Mouse (Mus musculus) urinary bladder, adult 18-20 months (tissue): ENCODE results near the gene Gm30083.

Experiments
- DNase-seq, 2 experiments: peaks; one replicate each; pipeline ENCODE4 v3.0.0; 2022; ENCODE audit warnings: low spot score in 2 of 2, mixed read lengths in 2 of 2

Gene Gm30083

GRCm38 (mm10) chr14:34015063-34015462 is at the start of gene Gm30083:
Gene Gm30083 (minus strand): TSS chr14:34015182.
- DNase-seq = no peak

GRCm38 (mm10) chr14:34052516-34052915 is 37.5 kb upstream of the Gm30083 start, which contains the start of gene Antxrl:
Gene Antxrl (plus strand): TSS chr14:34052707.
- no peak for DNase-seq

- no peak for DNase-seq
Measured at GRCm38 (mm10) chr14:34050101-34050779, 35.3 kb upstream of the Gm30083 start.

GRCm38 (mm10) chr14:34043341-34043740 is 28.4 kb upstream of the Gm30083 start:
- DNase-seq = no peak

- DNase-seq = no peak
Measured at GRCm38 (mm10) chr14:34041241-34041640, 26.3 kb upstream of the Gm30083 start.

- DNase-seq = no peak
Measured at GRCm38 (mm10) chr14:34033841-34034610, 19.0 kb upstream of the Gm30083 start.

GRCm38 (mm10) chr14:34026710-34027109 is 11.7 kb upstream of the Gm30083 start:
- DNase-seq = no peak

- DNase-seq = no peak
Measured at GRCm38 (mm10) chr14:34016938-34017337, 2.0 kb upstream of the Gm30083 start.

- DNase-seq = no peak
Measured at GRCm38 (mm10) chr14:34016381-34016780, 1.4 kb upstream of the Gm30083 start, which contains the start of gene Gm5460. Gene Gm5460 (plus strand): TSS chr14:34016758.

GRCm38 (mm10) chr14:34002358-34002757 is 12.6 kb downstream of the Gm30083 start:
- DNase-seq = no peak

GRCm38 (mm10) chr14:34001445-34001844 is 13.5 kb downstream of the Gm30083 start:
- no peak for DNase-seq

GRCm38 (mm10) chr14:34000076-34000475 is 14.9 kb downstream of the Gm30083 start:
- DNase-seq = no peak

GRCm38 (mm10) chr14:33997427-33997826 is 17.6 kb downstream of the Gm30083 start:
- no peak for DNase-seq

- no peak for DNase-seq
Measured at GRCm38 (mm10) chr14:33993521-33994289, 21.3 kb downstream of the Gm30083 start.

GRCm38 (mm10) chr14:33993051-33993450 is 21.9 kb downstream of the Gm30083 start:
- no peak for DNase-seq

GRCm38 (mm10) chr14:33991971-33992370 is 23.0 kb downstream of the Gm30083 start:
- DNase-seq = no peak

- DNase-seq = no peak
Measured at GRCm38 (mm10) chr14:33989201-33989600, 25.8 kb downstream of the Gm30083 start.

- no peak for DNase-seq
Measured at GRCm38 (mm10) chr14:33978604-33979059, 36.4 kb downstream of the Gm30083 start, which contains the start of gene Zfp488. Gene Zfp488 (minus strand): TSS chr14:33978764.

GRCm38 (mm10) chr14:33977748-33978147 is 37.2 kb downstream of the Gm30083 start:
- DNase-seq = no peak

GRCm38 (mm10) chr14:33974752-33975151 is 40.2 kb downstream of the Gm30083 start:
- DNase-seq = no peak

GRCm38 (mm10) chr14:33972679-33973078 is 42.3 kb downstream of the Gm30083 start:
- DNase-seq = no peak

- no peak for DNase-seq
Measured at GRCm38 (mm10) chr14:33965675-33966074, 49.3 kb downstream of the Gm30083 start.
